Mouse (Mus musculus): ENCODE data around the gene Nit2. TPM values are rescaled to one million over a fixed set of nuclear protein-coding genes. Genes with fewer than 3 reads are reported as not detected.
A peak's percentile ranks its signal among the peaks of the same experiment; 100 is the strongest.

The Nit2 gene
- polyA plus RNA-seq, 1 experiment from 2014 or later: 45.8 TPM

DNA sequence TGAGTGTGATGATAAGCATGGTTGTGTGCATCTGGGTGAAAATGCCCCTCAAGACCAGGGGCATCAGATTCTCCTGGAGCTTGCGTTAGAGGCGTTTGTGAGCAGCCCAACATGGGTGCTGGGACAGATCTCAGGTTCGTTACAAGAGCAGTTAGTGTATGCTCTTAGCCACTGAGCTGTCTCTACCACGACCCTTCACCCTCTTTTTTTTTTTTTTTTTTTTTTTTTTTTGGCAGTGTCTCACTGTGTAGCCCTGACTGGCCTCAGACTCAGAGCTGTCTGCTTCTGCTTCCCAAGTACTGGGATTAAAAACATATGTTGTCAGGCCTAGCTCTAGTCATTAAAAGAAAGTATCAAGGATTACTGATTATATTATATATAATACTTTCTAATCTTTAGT, 40.9 kb downstream of the Nit2 start:
- WGBS: 53% methylated on average over 4 of the region's 4 CpGs
- H3K4me3 ChIP-seq: no peak overlapping the region
- peaks cover 27% of the 10 kb centered on the region for H3K4me1 ChIP-seq (replicated peaks)
- no peaks in the 10 kb centered on the region for H3K27me3 ChIP-seq
- H3K36me3 ChIP-seq: no peaks in the 10 kb centered on the region
- ATAC-seq (replicated peaks; ENCODE audit: insufficient number of reproducible peaks, insufficient read depth, low FRiP score, low read depth): no peak
- H3K4me2 ChIP-seq: no peak overlapping the region
- no peak overlapping the region for H3K9ac ChIP-seq
- H3K9me3 ChIP-seq (replicated peaks): no peaks in the 10 kb centered on the region
- no peak overlapping the region for H3K27ac ChIP-seq

DNA sequence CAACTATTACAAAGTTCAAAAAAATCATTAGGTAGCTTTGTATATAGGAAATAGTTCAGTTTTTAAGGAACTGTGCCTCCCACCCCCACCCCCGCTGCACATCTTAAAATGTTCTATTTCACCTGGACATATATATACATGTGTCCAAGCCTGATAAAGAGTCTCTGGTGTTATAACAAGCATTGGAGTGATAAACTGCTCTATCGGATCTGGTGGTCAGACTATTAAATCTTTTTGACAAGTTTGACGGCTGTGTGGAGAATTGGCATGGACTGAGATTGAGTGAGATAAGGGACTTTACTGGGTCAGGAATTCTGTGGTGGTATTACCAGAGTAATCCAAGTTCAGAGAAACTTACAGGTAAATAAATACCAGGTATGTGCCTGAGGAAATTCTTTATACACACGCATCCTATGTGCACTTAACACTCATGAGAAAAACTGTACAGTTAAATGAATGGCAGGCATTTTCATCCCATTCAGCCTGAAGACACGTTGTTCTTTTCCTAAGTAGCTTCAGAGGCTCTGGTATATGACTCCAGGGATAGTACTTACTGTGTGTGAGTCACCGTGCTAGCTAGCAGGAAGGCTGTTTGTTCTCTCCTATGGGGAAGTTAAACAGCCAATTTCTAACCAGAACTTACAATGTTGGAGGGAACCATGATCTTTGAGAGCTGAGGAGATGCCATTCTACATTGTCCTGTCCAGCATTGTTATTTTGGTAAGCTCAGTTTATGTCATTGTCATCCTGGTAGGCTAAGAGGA, 44.3 kb downstream of the Nit2 start:
- 32% methylated on average over 6 of the region's 6 CpGs for WGBS
- Histone ChIP-seq H3K27me3 (no peaks in the 10 kb centered on the region), H3K4me1 (replicated peaks) (peaks cover 25% of the 10 kb centered on the region), H3K9me3 (replicated peaks) (no peaks in the 10 kb centered on the region), H3K27ac (no peak overlapping the region), H3K4me2 (peak overlapping the region; percentile 79), H3K4me3 (peak overlapping the region; percentile 91), H3K36me3 (no peaks in the 10 kb centered on the region), H3K9ac (peak overlapping the region; percentile 92)
- ATAC-seq (replicated peaks; ENCODE audit: insufficient number of reproducible peaks, insufficient read depth, low FRiP score, low read depth): no peak

DNA sequence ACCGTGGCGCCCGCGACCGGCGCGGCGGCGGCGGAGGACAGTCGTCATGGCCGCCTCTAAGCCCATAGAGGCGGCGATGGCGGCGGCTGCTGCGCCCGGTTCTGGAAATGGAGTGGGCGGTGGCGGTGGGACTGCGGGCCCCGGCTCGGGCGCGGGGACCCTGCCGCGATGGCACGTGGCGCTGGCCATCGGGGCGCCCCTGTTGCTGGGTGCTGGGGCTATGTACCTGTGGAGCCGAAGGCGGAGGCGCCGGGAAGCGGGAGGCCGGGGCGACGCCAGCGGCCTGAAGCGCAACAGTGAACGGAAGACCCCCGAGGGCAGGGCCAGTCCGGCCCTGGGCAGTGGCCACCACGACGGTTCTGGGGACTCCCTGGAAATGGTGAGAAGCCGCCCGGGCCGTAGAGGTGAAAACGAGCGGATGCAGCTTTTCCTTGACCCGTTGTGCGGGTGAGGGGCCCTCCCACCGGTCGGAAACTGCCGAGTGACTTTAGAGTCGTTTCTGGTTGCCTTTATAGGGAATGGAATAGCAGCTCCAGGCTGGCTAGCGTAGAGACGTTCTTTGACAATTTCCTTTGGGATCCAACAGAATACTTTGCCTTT, 45.2 kb downstream of the Nit2 start:
- H3K9me3 ChIP-seq (replicated peaks): no peaks in the 10 kb centered on the region
- H3K4me2 ChIP-seq: peak overlapping the region; percentile 79
- no peaks in the 10 kb centered on the region for H3K27me3 ChIP-seq
- peaks cover 21% of the 10 kb centered on the region for H3K4me1 ChIP-seq (replicated peaks)
- 0% methylated on average over 59 of the region's 59 CpGs for WGBS
- H3K27ac ChIP-seq: peak overlapping the region; percentile 97
- H3K9ac ChIP-seq: peak overlapping the region; percentile 92
- H3K36me3 ChIP-seq: no peaks in the 10 kb centered on the region
- peak; percentile 47; the same call in 1 of the 2 replicates for ATAC-seq (replicated peaks; ENCODE audit: insufficient number of reproducible peaks, insufficient read depth, low FRiP score, low read depth)
- peak overlapping the region; percentile 91 for H3K4me3 ChIP-seq

DNA sequence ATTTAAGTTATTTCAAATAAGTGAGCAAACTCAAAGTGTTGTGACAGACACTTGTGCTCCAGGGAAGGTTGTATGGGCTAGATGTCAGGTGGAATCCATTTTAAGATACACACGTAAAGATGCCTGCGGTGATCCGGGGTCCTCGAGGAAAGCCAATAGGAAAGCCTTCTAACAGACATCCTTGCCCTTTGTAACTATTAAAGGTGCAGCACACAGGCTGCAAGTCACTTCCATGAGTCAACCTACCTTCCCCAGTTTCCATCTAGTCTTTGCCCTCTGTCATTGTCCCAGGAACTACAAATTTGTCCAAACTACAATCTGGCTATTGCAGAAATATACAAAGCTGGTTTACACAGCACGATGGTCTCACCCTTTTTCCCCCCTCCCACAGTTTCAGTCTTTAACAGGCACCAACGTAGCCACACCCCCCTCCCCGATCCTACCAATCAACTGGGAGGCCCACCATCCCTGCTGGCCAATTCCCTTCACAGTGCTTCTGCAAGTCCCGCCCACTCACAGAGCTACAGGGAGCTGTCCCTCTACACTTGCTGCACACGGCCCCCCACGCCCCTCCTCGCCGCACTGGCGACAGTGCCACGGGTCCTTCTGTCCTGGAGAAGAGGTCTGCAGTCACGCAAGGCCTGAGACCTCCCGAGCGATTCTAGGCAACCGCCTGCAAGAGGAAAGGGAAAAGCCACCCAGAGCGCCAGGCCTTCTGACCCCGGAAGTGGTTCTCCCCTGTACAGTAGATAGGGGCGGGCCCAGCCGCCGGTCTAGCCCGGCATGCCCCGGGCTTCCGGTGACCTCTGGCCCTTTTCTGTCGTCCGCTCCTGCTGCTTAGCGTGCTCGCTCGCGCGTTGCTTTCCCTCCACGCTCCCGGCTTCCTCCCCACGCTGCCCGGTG, 46.0 kb downstream of the Nit2 start, which contains the start of gene Tomm70a:
Tomm70a (plus strand) TSS at position 791 of the 903 bp plus-strand sequence.
- H3K27me3 ChIP-seq: no peaks in the 10 kb centered on the region
- peak within 1 kb of the TSS; percentile 97 for H3K27ac ChIP-seq
- H3K9me3 ChIP-seq (replicated peaks): no peaks in the 10 kb centered on the region
- no peaks in the 10 kb centered on the region for H3K36me3 ChIP-seq
- WGBS: under 1% methylated on average over 37 of the region's 37 CpGs
- ATAC-seq (replicated peaks; ENCODE audit: insufficient number of reproducible peaks, insufficient read depth, low FRiP score, low read depth): peak; percentile 98
- peaks cover 20% of the 10 kb centered on the region for H3K4me1 ChIP-seq (replicated peaks)
- peak within 1 kb of the TSS; percentile 79 for H3K4me2 ChIP-seq
- H3K4me3 ChIP-seq: peak within 1 kb of the TSS; percentile 91
- peak within 1 kb of the TSS; percentile 92 for H3K9ac ChIP-seq

DNA sequence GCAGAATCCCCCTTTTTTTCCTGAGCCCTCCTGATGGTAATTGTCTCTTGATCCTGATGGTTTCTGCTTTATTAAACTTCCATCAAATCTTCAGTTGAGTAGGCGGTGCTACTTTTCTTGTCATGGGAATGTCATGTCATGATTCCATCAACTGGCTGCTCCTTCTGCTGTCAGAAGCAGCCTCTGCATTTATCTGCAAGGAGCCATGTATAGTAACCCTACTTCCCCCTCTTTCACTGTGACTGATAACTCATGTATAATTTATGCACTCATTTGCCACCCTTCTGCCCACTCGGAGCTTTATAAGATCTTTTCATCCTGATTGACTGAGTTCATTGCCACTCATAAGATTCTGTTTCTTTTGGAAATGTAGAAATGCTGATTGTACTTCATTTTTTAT, 49.6 kb downstream of the Nit2 start:
- H3K36me3 ChIP-seq: no peaks in the 10 kb centered on the region

DNA sequence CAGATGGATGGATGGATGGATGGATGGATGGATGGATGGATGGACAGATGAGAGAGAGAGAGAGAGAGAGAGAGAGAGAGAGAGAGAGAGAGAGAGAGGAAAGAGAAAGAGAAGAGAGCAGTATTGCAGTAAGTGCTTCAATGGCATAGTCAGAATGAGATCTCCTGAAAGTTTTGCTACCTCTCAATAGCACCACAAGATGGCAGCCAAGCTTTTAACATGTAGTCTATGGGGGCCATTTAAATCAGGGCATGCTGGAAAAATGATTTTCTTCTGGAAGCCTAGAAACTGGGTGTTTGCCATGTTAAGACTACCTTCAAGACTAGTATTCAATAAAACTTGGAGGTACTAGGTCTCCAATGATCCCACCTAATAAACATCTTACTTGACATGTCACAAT, 51.1 kb downstream of the Nit2 start:
- no peak overlapping the region for H3K27ac ChIP-seq
- no peak for ATAC-seq (replicated peaks; ENCODE audit: insufficient number of reproducible peaks, insufficient read depth, low FRiP score, low read depth)
- no peaks in the 10 kb centered on the region for H3K36me3 ChIP-seq
- H3K4me2 ChIP-seq: no peak overlapping the region
- no peak overlapping the region for H3K9ac ChIP-seq
- H3K4me1 ChIP-seq (replicated peaks): 0 out of 2 replicates have a peak, but pooled peaks cover 2% of the 10 kb centered on the region
- H3K27me3 ChIP-seq: no peaks in the 10 kb centered on the region; the same call in 1 of the 2 replicates
- H3K4me3 ChIP-seq: no peak overlapping the region
- no peaks in the 10 kb centered on the region for H3K9me3 ChIP-seq (replicated peaks)

More for the DNA sequence above, 49.6 kb downstream of the Nit2 start:
- ATAC-seq (replicated peaks; ENCODE audit: insufficient number of reproducible peaks, insufficient read depth, low FRiP score, low read depth): no peak
- H3K9ac ChIP-seq: no peak overlapping the region
- H3K4me3 ChIP-seq: no peak overlapping the region
- no peak overlapping the region for H3K4me2 ChIP-seq
- H3K4me1 ChIP-seq (replicated peaks): peaks cover 3% of the 10 kb centered on the region
- H3K27me3 ChIP-seq: no peaks in the 10 kb centered on the region; the same call in 1 of the 2 replicates
- H3K9me3 ChIP-seq (replicated peaks): no peaks in the 10 kb centered on the region
- WGBS: 74% methylated on average over 2 of the region's 2 CpGs
- no peak overlapping the region for H3K27ac ChIP-seq

Other genes with a start within 250 kb of the Nit2 start
- gene Lnp1, start 239.3 kb downstream of the Nit2 start, polyA plus RNA-seq (2015; fragmentation: Nextera tagmentation; extraction: Ambion mirVana): 0.74 and 0.78 TPM in 2 replicates
- 0.11 and 0.15 TPM in 2 replicates for gene Tmem45a2, start 96.0 kb downstream of the Nit2 start, polyA plus RNA-seq (2015; fragmentation: Nextera tagmentation; extraction: Ambion mirVana)
- 36.4 and 38.5 TPM in 2 replicates for gene Tomm70a, start 45.6 kb downstream of the Nit2 start, polyA plus RNA-seq (2015; fragmentation: Nextera tagmentation; extraction: Ambion mirVana)
- gene Tbc1d23, start 64.2 kb upstream of the Nit2 start, polyA plus RNA-seq (2015; fragmentation: Nextera tagmentation; extraction: Ambion mirVana): 17.1 and 17.5 TPM in 2 replicates
- gene Tmem30c, start 125.5 kb upstream of the Nit2 start, polyA plus RNA-seq (2015; fragmentation: Nextera tagmentation; extraction: Ambion mirVana): not detected in 2 replicates
- 24.0 and 25.0 TPM in 2 replicates for gene Filip1l, start 185.8 kb upstream of the Nit2 start, polyA plus RNA-seq (2015; fragmentation: Nextera tagmentation; extraction: Ambion mirVana)